Mouse (Mus musculus): ENCODE data around the gene Map7.

- TF ChIP-seq CTCF (IDR thresholded peaks at IDR 0.05; ENCODE audit: borderline replicate concordance, extremely low read depth, insufficient read depth, insufficient read length): no peak
- TF ChIP-seq POLR2A (IDR thresholded peaks at IDR 0.05; ENCODE audit: borderline replicate concordance, extremely low read depth, insufficient read depth, insufficient read length, poor library complexity, severe bottlenecking): no peak
Measured at GRCm38 (mm10) chr10:20262896-20263295, 114.6 kb downstream of the Map7 start.
